Mouse (Mus musculus) CH12.LX (cell line): Measurements from ENCODE around the gene Ajuba.

ENCODE experiments used
- CHD2 ChIP-seq: IDR thresholded peaks from 2 replicates; pipeline ENCODE4 v1.6.1; 2011; ENCODE audit warnings: low read length, improper control_type of control experiment
- CTCF ChIP-seq, 2 experiments: IDR thresholded peaks in 1 of 2; conservative IDR thresholded peaks in 1 of 2; 2 replicates each; pipeline ENCODE4 v1.5.1; 2011 to 2012; ENCODE audit warnings: low read depth in 2 of 2, low read length in 2 of 2, improper control_type of control experiment in 1 of 2, inconsistent platforms in 1 of 2, mild to moderate bottlenecking in 1 of 2, moderate library complexity in 1 of 2
- JUND ChIP-seq: conservative IDR thresholded peaks from 2 replicates; pipeline ENCODE4 v1.6.1; 2011; ENCODE audit warnings: low read depth, low read length, improper control_type of control experiment
- POLR2A ChIP-seq: IDR thresholded peaks from 2 replicates; pipeline ENCODE4 v1.6.1; 2011; ENCODE audit warnings: low read depth, mild to moderate bottlenecking, improper control_type of control experiment, low read length
- POLR2AphosphoS2 ChIP-seq: IDR thresholded peaks from 2 replicates; pipeline ENCODE4 v1.6.1; 2011; ENCODE audit warnings: low read depth, low read length, improper control_type of control experiment
- SIN3A ChIP-seq: IDR thresholded peaks from 2 replicates; pipeline ENCODE4 v1.6.1; 2012; ENCODE audit warnings: low read length, improper control_type of control experiment, inconsistent platforms
- SMC3 ChIP-seq: IDR thresholded peaks from 2 replicates; pipeline ENCODE4 v1.6.1; 2011; ENCODE audit warnings: low read depth, low read length, improper control_type of control experiment
- TBP ChIP-seq: conservative IDR thresholded peaks from 2 replicates; pipeline ENCODE4 v1.6.1; 2011; ENCODE audit warnings: low read depth, low read length, improper control_type of control experiment

DNA sequence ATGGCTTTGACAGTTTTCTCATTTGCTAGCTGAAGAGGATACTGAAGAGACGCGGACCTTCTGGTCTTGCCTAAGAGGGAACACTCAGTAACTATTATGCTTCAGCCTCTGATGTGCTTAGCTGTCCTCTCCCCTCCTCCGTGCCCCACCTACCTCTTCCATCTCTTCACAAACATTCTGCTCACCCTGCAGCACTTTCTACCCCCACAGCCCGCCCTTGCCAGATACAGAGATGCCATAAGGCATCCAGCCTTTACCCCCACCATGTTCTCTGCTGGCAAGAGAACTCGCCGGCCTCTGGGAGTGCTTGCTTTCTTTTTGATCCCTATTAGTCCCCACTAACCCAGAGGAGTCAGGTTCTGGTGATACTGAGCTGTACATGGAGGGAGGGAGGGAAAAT lies 33.3 kb upstream of the Ajuba start:
- TF ChIP-seq SIN3A (no peak), SMC3 (no peak), CTCF (conservative IDR thresholded peaks at IDR 0.05 in 1 of 2, IDR thresholded peaks at IDR 0.05 in 1 of 2; ENCODE audit: low read depth in 2 of 2, low read length in 2 of 2) (no peak), CHD2 (no peak), JUND (no peak), POLR2A (no peak), POLR2AphosphoS2 (no peak), TBP (no peak)
